8 mouse cellular contexts compared by ENCODE assay signal in the genomic region with DNA sequence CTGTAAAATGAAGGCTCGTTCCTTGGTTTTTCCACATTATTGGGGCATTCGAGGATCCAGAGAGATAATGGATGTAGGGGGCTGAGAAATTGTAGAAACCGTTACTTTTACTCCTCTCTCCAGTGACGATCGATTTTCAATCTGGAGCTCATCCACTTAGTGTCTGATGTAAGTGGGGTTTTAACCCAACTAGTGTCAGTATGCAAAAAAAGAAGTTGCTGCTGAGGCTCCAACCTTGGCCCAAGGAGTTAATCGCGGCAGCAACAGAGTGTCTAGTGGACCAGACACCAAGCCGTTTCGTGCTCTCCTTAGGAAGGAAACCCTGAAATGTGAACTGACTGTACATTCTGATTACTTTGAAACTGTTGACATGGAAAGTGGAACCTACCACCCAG. TPM values are rescaled to one million over a fixed set of nuclear protein-coding genes. Genes with fewer than 3 reads are reported as not detected.
A peak's percentile ranks its signal among the peaks of the same experiment; 100 is the strongest.
DNase-seq lines count a peak whose midpoint lies in the region; ATAC-seq and TF ChIP-seq lines count a peak whose summit lies in the region.

No protein-coding gene starts in this region.

- H3K4me1 ChIP-seq in brown adipose tissue, adult 24 weeks (ENCODE audit: control insufficient read depth, insufficient read depth, insufficient read length, low read length): no peaks in the 10 kb centered on the region
- H3K4me1 ChIP-seq in hindbrain, embryonic 15.5 days (replicated peaks): peaks cover 17% of the 10 kb centered on the region

- no peak for TF ChIP-seq CTCF in layer of hippocampus, adult 2 months (conservative IDR thresholded peaks at IDR 0.05)

- H3ac ChIP-seq in myocyte (ENCODE audit: control insufficient read depth, insufficient read length): peak overlapping the region; percentile 82

- no peaks in the 10 kb centered on the region for H3K9me3 ChIP-seq in hindbrain, embryonic 15.5 days

- 1% methylated on average over 9 of the region's 9 CpGs for WGBS in hindbrain, embryonic 15.5 days

- peak overlapping the region; percentile 97 for H3K27ac ChIP-seq in layer of hippocampus, adult 2 months
- H3K27ac ChIP-seq in brown adipose tissue, adult 24 weeks (replicated peaks; ENCODE audit: low read depth, low read length): no peak overlapping the region
- H3K27ac ChIP-seq in hindbrain, embryonic 15.5 days (replicated peaks): peak overlapping the region; percentile 94

- H3K36me3 ChIP-seq in hindbrain, embryonic 15.5 days: 0 out of 2 replicates have a peak, but pooled peaks cover 6% of the 10 kb centered on the region
- H3K36me3 ChIP-seq in myocyte (ENCODE audit: control insufficient read depth, insufficient read depth): peaks cover 4% of the 10 kb centered on the region

- H3K9ac ChIP-seq in hindbrain, embryonic 15.5 days: peak overlapping the region; percentile 92

- H3K27me3 ChIP-seq in hindbrain, embryonic 15.5 days: no peaks in the 10 kb centered on the region
- no peaks in the 10 kb centered on the region for H3K27me3 ChIP-seq in myocyte (ENCODE audit: control insufficient read depth, insufficient read depth, insufficient read length)

- H3K79me2 ChIP-seq in myocyte (ENCODE audit: control insufficient read depth, insufficient read depth): no peaks in the 10 kb centered on the region

- H3K4me2 ChIP-seq in hindbrain, embryonic 15.5 days: peak overlapping the region; percentile 71
- peak overlapping the region; percentile 90 for H3K4me2 ChIP-seq in myocyte (ENCODE audit: low read depth)

- no peak for TF ChIP-seq POLR2A in myocyte (IDR thresholded peaks at IDR 0.05; ENCODE audit: insufficient read length, low read depth)

- ATAC-seq in hindbrain, embryonic 15.5 days (ENCODE audit: low FRiP score, low read depth): no peak

- DNase-seq in layer of hippocampus, adult 2 months (ENCODE audit: low spot score in 2 of 2): no peak
- DNase-seq in layer of hippocampus, adult 9-10 months (ENCODE audit: low spot score): no peak
- DNase-seq in cerebellum, adult 11-12 months: no peak
- DNase-seq in adrenal gland, adult (ENCODE audit: inconsistent age in 2 of 2, low spot score in 1 of 2): no peak
- DNase-seq in layer of hippocampus, postnatal 36 days: no peak

- H3K4me3 ChIP-seq in layer of hippocampus, adult 2 months: peak overlapping the region; percentile 84
- peak overlapping the region; percentile 95 for H3K4me3 ChIP-seq in brown adipose tissue, adult 24 weeks (ENCODE audit: insufficient read depth, low read depth, low read length)
- H3K4me3 ChIP-seq in hindbrain, embryonic 15.5 days: peak overlapping the region; percentile 81
- H3K4me3 ChIP-seq in myocyte: peak overlapping the region; percentile 80

TF ChIP-seq in myocyte, 11 proteins besides CTCF, POLR2A, EP300 and RAD21:
- TF ChIP-seq TCF12 (IDR thresholded peaks at IDR 0.05; ENCODE audit: insufficient read depth, poor library complexity, severe bottlenecking): no peak
- TF ChIP-seq USF1 (IDR thresholded peaks at IDR 0.05; ENCODE audit: low read depth): no peak
- TF ChIP-seq TCF3 (IDR thresholded peaks at IDR 0.05; ENCODE audit: insufficient read length, low read depth): no peak
- TF ChIP-seq E2F4 (IDR thresholded peaks at IDR 0.05; ENCODE audit: insufficient read depth): no peak
- no peak for TF ChIP-seq POLR2AphosphoS2 (IDR thresholded peaks at IDR 0.05; ENCODE audit: insufficient read length, low read depth)
- TF ChIP-seq CEBPB (IDR thresholded peaks at IDR 0.05; ENCODE audit: insufficient read depth, poor library complexity, severe bottlenecking): no peak

RNA-seq across cellular contexts. Expression of a gene that starts 1.1 kb away (rescaled TPM):
- 10 to 100 TPM; 27.6 to 29.0 TPM for total RNA-seq in layer of hippocampus, adult 2 months (2021)
- polyA plus RNA-seq in brown adipose tissue, adult 24 weeks (2012; ENCODE audit: insufficient read depth, insufficient read length, missing spikeins): 31.3 and 34.0 TPM in 2 replicates
- polyA plus RNA-seq in hindbrain, embryonic 15.5 days (2015; fragmentation: Nextera tagmentation; extraction: Ambion mirVana): 79.2 and 84.0 TPM in 2 replicates
- polyA plus RNA-seq in myocyte (2012; fragmentation: generic; extraction: Trizol): 111 TPM
- 10 to 100 TPM; 25.0 to 26.0 TPM for total RNA-seq in layer of hippocampus, postnatal 36 days (2021)

RNA-seq across cellular contexts. Expression of a gene that starts 5.7 kb away (rescaled TPM):
- total RNA-seq in layer of hippocampus, adult 2 months (2021): 1 to 10 TPM in 1 of 2 experiments, under 1 TPM in 1; 0.64 to 1.0 TPM
- polyA plus RNA-seq in brown adipose tissue, adult 24 weeks (2012; ENCODE audit: insufficient read depth, insufficient read length, missing spikeins): not detected in 2 replicates
- polyA plus RNA-seq in hindbrain, embryonic 15.5 days (2015; fragmentation: Nextera tagmentation; extraction: Ambion mirVana): 8.1 and 8.5 TPM in 2 replicates
- polyA plus RNA-seq in myocyte (2012; fragmentation: generic; extraction: Trizol): 5.7 TPM
- total RNA-seq in layer of hippocampus, postnatal 36 days (2021): under 1 TPM; 0.56 to 0.82 TPM

RNA-seq across cellular contexts. Expression of a gene that starts 10.3 kb away (rescaled TPM):
- not detected for total RNA-seq in layer of hippocampus, adult 2 months (2021)
- not detected in 2 replicates for polyA plus RNA-seq in brown adipose tissue, adult 24 weeks (2012; ENCODE audit: insufficient read depth, insufficient read length, missing spikeins)
- 0.13 TPM in 1 of 2 replicates, not detected in the other for polyA plus RNA-seq in hindbrain, embryonic 15.5 days (2015; fragmentation: Nextera tagmentation; extraction: Ambion mirVana)
- not detected for polyA plus RNA-seq in myocyte (2012; fragmentation: generic; extraction: Trizol)
- not detected for total RNA-seq in layer of hippocampus, postnatal 36 days (2021)

RNA-seq across cellular contexts. Expression of a gene that starts 12.9 kb away (rescaled TPM):
- total RNA-seq in layer of hippocampus, adult 2 months (2021): not detected
- polyA plus RNA-seq in brown adipose tissue, adult 24 weeks (2012; ENCODE audit: insufficient read depth, insufficient read length, missing spikeins): not detected in 2 replicates
- 0.13 and 0.27 TPM in 2 replicates for polyA plus RNA-seq in hindbrain, embryonic 15.5 days (2015; fragmentation: Nextera tagmentation; extraction: Ambion mirVana)
- polyA plus RNA-seq in myocyte (2012; fragmentation: generic; extraction: Trizol): 10.7 TPM
- total RNA-seq in layer of hippocampus, postnatal 36 days (2021): under 1 TPM; 0.17 to 0.35 TPM

RNA-seq across cellular contexts. Expression of a gene that starts 29.7 kb away (rescaled TPM):
- total RNA-seq in layer of hippocampus, adult 2 months (2021): 1 to 10 TPM; 5.4 to 6.1 TPM
- polyA plus RNA-seq in brown adipose tissue, adult 24 weeks (2012; ENCODE audit: insufficient read depth, insufficient read length, missing spikeins): 148 and 245 TPM in 2 replicates
- 10.9 and 13.3 TPM in 2 replicates for polyA plus RNA-seq in hindbrain, embryonic 15.5 days (2015; fragmentation: Nextera tagmentation; extraction: Ambion mirVana)
- 2,542 TPM for polyA plus RNA-seq in myocyte (2012; fragmentation: generic; extraction: Trizol)
- total RNA-seq in layer of hippocampus, postnatal 36 days (2021): 1 to 10 TPM; 4.8 to 6.9 TPM
